Mouse (Mus musculus): ENCODE results near the gene Arel1.

The Arel1 gene

DNA sequence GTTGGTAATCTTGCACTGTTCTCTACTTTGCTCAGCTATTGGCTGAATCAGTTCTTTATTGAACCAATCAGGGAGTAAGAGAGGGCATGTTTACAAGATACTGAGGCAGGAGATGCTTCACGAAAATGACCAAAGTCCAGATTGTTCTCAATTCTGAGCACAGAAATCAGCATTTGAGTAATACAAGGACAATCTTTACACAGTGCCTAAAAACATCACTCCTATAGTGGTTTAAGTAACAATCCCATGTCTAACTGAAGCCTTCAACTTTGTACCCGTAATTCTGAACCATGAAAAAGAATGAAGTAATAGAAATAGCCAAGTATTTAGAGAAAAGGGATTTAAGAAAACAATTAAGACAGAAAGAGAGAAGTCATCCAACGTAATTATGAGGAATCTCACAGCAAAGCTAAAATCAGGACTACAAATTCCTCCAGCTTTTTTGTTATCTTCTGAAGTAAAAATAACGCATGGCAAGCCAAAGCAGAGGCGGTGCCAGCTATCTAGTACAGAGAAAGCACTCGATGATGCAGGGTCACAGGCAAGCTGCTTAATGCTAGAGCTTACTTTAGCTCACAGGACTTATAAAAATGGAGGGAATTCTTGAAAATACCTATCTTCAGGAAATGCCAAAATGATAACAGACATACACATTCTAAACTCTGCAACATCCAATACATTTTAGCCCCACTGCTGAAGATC lies 22.0 kb downstream of the Arel1 start:
- DNase-seq: no peak

DNA sequence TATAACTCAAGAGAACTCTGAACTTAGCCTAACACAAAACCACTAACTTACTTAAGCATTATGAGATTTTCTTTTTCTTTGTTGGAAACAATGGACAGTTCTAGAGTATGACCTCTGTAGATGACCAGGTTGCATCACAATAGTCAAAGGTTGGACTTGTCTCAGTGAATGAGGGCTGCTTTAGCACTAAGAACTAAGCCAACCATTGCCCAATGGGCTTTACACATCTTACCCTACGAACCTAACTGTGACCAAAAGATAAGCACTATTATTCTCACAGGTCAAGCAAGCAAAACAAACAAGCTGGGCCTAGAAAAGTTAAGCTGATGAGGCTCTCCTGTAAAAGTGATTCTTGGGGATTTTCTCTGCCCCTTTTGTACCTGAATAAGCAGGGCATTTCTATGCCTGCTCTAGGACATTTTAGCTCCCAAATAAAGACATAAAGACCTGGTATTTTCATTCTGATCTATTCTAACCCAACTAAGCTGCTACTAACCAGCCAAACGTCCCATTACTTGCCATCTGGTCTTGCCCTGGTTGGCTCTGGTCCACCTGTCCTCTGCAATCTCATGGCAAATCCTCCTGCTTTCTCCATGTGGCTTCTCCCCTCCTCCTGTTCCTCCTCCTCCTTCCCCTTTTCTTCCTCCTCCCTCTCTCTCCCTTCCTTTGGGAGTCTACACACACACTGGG lies 22.7 kb downstream of the Arel1 start:
- peak; percentile 77 to 79 for DNase-seq

DNA sequence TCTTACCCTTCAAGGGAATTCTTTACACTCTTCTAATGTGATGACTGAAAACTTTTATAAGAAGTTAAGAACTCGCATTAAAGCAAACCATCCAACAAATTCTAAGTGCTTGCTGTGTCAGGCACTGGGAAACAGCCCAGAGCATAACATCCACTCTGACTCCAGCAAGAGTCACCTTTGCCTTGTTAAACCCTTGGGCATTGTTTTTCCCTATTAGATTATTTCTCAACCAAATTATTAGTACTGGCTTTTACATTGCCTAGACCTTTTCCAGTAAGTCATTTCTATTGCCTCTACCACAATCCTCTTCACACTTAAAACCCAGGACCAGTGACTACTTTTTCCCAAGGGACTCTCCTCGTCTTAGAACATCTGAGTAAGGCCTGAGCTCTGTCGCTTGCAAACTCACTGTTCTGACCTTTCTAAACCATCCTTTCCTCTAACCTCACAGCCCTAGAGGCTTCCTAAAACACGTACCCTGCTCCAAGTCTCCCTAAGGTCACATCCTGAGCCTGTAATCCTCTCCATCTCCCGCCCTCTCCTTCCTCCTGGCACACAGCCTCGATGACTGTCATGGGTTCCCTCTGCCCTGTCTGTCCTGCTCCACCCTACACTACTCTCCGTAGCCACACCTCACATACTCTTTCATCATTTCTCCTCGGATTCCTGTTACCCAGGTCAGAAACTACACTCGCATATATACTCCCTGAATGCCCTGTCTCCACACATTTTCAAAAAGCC lies 25.7 kb downstream of the Arel1 start:
- DNase-seq: no peak

DNA sequence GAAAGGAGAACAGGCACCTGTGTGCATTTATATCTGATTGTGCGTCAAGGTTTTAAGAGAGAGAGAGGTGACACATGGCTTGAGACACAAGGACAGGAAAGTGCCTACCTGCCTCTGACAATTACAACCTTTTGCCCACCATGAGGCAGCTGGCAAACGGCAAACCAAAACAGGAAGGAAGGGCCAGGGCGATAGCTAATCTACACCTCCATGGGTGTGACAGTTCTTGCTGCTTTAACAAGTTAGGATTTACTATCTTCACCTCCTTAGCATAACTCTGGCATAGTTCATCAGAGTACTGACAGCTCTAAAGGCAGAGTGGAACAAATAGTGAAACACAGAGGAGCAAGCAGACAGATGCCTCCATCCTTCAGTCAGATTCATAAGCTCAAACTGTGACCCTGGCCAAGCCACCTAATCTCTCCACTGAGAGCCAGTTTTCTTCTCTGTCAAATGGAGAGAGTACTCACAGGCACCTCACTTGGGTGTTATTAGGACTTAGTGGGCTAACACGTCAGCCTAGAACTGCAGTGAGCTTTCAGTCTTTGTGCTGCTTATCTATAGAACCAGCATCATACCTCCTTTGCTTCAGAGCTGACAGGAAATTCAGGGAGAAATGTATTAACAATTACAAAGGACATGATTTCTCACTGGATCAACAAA lies 26.4 kb downstream of the Arel1 start:
- no peak for DNase-seq

DNA sequence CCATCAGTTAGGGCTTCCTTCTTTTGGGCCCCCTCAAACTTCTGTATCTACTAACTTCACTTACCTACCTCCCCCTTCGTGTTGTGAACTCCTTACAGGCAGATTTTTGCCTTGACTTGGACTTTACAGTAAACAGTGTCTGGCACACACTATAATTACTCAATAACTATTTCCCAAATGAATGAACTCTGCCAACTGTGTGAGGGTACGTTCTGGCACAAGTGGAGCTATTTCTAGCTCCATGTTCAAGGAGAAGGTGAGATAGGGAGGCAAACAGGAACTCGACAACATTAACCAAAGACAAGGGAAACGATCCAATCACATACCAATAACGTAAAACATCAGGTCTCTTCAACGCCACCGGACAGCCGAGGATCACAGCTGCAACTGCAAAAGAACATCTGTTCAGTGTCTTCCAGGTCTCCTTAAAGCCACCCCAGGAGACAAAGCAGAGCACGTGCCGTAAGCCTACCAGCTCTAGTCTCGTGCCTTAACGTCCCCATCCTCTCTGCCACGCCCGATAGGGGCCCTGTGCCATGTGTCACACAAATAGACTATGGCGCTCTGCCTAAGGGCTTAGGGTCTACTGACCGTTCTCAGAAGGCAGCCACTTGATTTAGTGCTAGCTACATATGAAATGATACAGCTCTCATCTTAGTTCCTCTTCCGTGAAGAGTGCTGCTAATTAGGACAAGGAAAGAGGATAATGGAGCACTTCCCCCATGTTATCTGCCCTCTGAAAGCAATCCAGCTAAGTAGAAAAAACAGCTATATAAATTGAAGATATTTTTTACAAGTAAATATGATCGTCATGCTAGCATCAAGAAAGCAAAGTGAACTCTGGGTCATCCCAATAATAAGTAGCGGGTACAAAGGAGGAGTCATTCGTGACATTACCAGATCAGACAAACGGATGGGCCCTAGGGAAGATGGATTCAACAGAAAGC lies 27.4 kb downstream of the Arel1 start:
- DNase-seq: no peak

DNA sequence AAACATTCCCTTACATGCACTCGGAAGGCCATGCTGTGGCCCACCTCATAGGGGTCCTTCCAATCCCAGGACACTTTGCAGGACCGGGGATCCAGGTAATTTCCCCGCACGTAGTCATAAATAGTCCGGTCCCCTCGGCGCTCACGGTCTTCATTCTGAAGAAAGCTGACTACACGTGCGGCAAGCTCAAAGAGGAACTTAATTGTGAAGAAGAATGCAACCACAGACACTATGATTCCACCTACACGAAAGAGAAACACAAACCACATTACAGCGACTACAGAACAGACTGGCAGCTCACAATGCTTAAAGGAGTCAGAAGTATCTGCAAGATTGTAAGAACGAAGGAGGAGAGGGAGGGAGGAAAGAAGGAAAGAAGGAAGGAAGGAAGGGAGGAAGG lies 29.0 kb downstream of the Arel1 start:
- no peak for DNase-seq

DNA sequence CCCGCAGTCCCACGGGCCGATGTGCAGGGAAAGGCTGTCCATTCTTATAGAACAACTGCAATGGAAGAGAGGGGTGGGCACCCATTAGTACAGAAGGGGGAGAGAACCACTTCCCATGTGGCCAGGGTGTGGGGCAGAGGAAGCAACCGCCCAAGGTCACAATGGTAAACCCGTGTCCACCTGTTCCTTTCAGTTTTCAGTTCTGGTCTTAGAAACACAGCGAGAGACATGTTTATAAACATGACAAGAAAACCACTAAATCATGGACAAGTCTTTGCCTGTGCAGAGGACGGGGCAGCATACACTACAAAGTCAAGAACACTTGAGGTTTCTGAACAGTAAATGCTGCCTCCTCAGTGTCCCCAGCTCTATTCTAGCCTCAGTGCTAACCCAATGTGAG lies 30.4 kb downstream of the Arel1 start:
- DNase-seq: no peak

DNA sequence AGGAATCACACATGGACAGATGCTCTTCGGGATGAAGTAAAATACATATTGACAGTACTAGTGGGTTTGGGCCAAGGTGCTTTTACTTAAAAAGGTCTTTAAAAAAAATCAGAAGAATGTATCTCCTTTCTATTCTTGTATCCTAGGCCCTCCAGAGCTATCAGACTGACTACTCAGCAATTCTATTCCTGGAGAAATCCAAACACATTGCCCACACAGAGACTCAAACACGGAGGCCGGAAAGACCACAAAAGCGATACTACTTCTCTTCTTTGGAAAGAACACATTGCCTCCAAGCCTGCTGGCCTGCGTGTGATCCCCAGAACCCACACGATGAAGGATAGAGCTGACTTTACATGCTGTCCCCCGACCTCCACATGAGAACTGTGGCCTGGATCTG lies 31.6 kb downstream of the Arel1 start:
- DNase-seq: no peak

DNA sequence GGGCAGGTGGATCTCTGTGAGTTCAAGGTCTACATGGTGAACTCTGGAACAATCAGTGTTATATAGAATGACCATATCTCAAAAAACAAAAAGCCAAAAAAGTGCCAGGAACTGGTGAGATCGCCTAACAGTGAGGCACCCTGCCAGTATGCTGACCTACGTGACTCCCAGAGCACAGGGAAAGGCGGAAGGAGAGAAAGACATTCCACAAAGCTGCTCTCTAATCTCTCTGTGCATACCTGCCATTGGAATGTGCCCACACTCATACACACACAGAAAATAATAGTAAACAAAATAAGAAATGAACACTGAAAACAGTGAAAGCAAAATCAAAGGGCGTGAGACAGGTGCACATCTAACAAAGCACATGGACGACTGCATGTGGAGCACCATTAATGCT lies 35.4 kb downstream of the Arel1 start:
- DNase-seq: no peak

DNA sequence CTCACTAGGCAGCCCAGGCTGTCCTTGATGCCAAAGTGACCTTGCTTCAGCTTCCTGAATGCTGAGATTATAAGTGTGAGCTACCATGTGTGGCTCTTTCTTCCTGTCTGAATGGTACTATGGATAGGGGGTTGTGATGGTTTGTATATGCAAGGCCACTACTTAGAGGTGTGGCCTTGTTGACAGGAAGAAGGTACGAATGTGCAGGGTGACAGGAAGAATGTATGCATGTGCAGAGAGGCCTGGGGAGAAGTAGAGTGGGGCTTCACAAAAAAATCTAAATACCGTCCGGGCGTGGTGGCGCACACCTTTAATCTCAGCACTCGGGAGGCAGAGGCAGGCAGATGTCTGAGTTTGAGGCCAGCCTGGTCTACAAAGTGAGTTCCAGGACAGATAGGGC lies 38.5 kb downstream of the Arel1 start:
- no peak for DNase-seq

DNA sequence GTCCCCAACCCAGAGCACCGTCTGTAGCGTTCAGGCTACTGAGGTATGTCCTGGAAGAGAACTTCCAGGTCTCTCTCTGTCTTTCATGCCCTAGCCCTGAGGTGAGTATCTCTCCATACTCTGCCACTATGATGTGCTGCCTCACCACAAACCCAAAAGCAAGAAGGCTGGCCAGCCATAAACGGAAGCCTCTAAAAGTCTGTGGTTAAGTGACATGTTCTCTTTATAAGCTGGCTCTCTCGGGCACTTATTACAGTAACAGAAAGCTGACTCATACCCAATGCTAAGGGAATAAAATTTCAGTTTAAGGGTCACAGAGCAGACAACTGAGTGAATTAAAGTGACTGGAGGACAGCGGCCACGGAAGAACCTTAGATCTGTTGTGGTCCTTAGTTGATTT lies 44.2 kb downstream of the Arel1 start:
- no peak for DNase-seq

DNA sequence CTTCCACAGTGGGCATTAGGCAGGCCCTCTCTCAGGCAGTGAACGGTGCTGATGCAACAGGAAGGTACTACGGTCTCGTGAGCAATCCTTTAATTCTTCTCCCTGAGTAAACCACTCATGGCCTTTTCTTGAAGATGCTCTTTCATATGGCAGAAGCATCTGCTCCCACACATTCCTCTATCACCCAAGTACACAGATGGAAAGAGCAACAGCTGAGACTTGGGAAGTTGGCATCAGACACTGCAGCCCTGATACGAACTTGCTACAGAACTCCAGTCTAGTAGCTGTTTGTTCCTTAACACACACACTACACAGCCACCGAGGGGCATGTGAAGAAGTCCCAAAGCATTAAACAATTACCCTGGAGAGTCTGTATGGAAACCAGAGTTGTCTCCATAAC lies 46.4 kb downstream of the Arel1 start:
- DNase-seq: no peak

DNA sequence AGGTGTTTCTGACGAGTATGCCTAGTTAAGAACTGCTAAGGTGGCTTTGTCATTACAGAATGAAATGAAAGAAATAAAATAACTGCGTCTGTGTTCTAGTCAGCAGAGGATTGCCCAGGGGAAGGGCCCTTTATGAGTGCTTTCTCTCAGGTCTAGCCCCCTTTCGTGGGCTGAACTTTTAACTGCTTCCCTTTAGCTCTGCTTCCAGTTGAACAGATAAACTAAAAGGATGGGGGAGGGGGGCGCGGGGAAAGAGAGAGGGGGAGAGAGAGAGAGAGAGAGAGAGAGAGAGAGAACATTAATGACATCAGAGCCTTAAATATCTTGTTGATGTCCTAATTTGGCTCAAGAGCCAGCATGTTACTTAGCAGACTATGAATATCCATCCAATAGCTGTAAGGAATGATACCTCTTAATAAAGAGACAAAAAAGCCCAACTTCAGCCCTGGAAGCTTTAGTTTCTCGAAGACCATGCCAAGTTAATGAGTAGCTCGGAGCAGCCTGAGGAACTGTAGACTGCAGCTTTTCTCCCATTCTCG lies 48.8 kb downstream of the Arel1 start:
- no peak for DNase-seq

DNA sequence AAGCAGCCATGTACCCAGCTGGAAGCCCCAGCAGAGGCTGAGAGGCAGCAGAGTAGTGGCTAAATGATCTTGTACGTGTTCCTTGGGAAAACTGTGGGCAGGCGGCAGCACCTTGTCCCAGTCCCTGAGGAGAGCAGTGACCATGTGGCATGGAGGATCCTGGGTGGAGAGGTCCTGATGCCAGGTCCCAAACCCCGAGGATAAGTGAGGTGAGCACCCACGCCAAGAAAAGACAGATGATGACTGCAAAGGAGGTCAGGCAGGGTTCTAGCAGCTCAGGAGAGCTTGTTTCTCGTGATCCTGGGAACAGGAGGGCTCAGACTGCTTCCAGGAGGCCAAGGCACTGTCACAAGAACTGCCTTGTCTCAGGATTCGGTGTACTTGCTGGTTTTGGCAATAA lies 51.9 kb downstream of the Arel1 start:
- no peak for DNase-seq

DNA sequence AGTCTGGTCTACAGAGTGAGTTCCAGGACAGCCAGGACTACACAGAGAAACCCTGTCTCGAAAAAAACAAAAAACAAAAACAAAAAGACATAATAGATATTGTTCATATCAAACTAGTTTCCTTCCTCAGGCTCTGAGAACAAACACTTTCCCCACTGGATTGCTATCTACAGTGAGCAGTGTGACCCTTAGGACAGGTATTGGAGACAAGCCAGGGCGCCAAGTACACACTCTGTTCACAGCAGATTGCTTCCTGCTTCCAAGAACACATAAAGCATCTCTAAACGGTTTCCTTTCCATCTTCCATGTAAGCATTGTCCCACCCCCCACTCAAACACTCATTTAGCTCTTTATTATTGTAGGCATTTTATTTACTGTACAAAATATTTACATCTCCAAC lies 52.9 kb downstream of the Arel1 start:
- no peak for DNase-seq

DNA sequence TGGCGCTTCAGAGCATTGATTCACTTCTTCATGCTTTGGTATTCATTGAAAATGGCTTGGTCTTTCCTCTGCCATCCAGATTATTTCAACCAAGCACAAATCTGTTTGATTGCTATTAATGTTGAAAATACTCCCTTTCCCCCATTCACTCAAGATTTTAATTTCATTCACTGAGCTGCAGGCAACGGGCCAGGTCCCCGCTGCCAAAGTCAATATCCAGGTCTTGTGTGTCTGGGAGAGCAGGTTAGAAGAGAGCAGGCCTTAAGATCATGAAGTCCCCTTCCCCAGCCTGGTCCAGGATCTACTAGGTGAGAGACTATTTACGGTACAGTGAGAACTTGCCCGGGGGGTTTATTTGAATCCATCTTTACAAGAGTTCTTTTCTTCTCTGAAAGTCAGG lies 55.7 kb downstream of the Arel1 start:
- DNase-seq: no peak

DNA sequence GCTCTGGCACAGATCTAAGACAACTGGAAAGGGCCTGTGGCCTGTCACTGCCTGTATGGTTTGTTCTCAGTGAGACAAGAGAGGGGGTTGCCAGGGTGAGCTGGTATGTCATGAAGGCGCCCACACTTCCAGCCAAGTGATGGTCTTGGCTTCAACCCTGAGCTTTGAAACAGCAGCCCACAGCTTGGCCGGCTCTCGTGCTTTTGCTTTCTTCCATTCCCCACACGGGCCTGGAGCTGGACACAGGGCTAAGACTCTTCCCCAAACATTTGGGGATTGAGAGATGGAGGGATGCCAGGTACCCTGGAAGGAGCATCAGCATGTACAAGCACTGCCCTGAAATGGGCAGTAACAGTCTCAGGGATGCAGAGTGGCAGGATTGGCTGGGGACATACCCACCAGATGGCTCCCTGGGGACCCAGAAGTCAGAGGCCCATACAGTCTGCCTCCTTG lies 58.0 kb downstream of the Arel1 start:
- DNase-seq: no peak

DNA sequence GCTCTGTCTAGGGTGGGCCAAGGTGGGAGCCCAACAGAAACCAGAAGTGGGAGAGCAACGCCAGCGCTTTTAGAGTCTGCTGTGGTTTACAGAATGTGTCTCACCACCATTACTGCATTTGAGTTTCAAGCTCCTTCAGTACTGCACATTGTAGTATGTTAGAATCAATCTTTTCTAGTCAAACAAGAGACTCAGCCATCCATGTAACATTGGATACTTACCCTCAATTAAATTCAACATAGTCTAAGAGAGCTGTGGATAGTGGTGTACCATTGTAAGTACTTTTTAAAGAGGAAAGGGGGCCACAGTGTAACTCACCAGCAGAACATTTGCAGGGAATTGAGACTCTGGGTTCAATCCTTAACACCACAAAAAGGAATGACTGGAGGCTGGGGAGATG lies 59.1 kb downstream of the Arel1 start:
- DNase-seq: no peak

DNA sequence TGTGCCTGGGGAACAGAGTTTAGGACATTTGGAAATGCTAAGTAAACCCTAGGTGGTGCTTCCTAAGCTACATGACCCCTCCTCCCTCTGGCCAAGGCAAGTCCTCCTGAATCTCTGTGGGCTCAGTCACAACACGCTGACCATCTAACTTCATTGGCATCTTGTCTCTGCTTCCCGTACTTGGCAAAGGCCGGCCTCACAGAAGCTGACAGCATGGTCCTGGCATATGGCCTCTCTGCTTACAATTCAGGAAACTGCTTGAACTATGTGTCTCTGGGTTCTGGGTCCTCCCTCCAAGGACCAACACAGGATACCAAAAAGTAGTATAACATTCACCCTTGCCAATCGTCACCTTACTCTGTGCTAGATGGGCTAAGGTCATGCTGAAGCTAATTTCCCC lies 60.6 kb downstream of the Arel1 start:
- DNase-seq: peak; percentile 65 to 74

DNA sequence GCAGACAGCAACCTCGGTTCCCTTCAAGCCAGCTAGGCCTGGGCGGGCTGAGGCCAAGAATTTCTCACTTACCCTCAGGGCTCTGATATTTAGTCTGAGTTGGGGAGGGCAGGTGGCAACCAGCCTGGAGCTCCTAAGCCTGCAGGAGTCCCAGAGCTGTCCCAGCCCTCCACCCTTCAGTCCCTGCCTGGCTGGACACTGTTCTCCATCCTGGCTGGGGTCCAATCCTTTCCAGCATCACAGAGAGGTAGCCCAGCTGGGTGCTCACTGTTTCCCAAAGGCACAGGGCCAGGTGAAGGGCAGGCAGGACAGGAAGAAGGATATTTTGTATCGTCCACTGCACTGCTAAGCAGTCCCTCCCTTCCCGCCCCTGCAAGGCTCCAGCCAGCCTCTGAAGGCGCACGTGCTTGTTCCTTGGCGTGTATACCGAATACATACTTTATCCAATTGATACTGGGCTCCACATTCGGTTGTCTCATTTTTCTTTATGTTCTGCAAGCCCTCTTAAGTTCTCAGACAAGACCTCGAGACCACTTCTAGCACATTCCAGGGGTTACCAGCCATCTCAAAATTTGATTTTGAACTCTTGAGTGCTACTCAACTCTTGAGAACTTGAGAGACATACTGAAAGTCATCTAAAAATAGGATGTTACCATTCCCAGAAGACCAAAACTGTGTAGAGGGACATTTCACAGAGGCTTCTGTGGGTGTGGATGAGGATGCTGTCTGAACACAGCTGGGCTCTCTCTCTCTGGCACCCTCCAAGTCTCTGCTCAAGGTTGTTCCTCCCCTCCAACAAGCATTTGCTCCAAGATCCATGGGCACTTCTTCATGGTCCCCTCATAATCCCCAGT lies 62.8 kb downstream of the Arel1 start:
- peak; percentile 74 to 82 for DNase-seq

DNA sequence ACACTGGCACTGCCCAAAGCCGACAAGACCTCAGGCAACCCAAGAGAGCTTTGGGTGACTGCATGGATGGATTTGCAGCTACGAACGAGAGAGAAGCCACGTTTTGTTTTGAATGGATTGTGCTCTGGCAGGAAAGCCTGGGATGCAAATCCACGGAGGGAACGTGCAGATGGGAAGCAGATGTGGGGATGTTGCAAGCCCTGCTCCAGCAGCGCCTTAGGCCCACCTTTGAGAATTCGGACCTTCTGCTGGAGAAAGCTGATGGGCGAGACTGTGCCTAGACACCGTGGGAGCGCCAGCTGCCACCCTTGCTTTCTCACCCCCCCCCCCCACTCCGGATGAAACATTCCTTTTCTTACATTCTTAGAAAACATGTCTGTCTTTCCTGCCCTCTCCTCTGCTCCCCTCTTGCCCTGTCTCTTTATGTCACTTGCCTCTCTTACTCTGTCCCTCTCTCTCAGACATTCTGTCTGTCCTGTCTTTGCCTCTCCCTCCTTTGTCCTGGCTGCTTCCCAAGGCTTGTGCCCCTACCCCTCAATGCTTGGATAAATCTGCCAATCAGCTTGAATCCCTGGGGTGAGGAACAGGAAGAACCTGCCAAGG lies 63.6 kb downstream of the Arel1 start:
- no peak for DNase-seq
